Mouse (Mus musculus): ENCODE results near the gene Tmem161a. TPM values are rescaled to one million over a fixed set of nuclear protein-coding genes. Genes with fewer than 3 reads are reported as not detected.

Tmem161a gene
- polyA plus RNA-seq, 1 experiment from 2014 or later = 45.1 TPM

DNA sequence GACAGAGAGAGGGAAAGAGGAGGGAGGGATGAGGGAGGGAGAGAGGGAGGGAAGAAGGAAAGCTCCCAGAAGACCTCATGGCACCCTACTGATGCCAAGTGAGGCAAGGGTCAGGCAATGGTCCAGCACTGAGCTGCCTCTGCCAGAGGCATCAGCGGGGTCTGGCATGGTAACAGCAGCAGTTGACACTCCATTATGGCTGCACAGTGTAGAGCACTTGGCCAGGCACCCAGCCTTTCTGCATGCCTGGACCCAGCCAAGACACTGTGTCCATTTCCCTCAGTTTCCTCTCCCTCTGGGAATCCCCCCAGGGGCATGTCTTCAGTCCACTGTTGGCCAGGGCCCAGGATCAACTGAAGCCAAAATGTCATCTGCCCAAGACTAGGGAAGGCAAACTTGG is 44.4 kb downstream of the Tmem161a start:
- no peak for ATAC-seq (replicated peaks; ENCODE audit: low FRiP score)
- Histone ChIP-seq H3K4me1 (replicated peaks; ENCODE audit: control insufficient read depth, insufficient read depth, low read length) (peaks cover 2% of the 10 kb centered on the region; the same call in 1 of the 2 replicates), H3K4me2 (ENCODE audit: low read depth, low read length, severe bottlenecking) (no peak overlapping the region), H3K9ac (ENCODE audit: low read length) (no peak overlapping the region), H3K4me3 (ENCODE audit: low read depth, low read length) (no peak overlapping the region), H3K9me3 (ENCODE audit: control insufficient read depth, low read length) (no peaks in the 10 kb centered on the region), H3K36me3 (ENCODE audit: control insufficient read depth, insufficient read depth, low read length) (no peaks in the 10 kb centered on the region), H3K27me3 (ENCODE audit: control insufficient read depth, insufficient read depth, low read length) (no peaks in the 10 kb centered on the region; the same call in 1 of the 2 replicates), H3K27ac (ENCODE audit: low read depth, low read length) (no peak overlapping the region)
- no peak for DNase-seq (ENCODE audit: low spot score)
- 82% methylated on average over 1 of the region's 1 CpGs for WGBS

DNA sequence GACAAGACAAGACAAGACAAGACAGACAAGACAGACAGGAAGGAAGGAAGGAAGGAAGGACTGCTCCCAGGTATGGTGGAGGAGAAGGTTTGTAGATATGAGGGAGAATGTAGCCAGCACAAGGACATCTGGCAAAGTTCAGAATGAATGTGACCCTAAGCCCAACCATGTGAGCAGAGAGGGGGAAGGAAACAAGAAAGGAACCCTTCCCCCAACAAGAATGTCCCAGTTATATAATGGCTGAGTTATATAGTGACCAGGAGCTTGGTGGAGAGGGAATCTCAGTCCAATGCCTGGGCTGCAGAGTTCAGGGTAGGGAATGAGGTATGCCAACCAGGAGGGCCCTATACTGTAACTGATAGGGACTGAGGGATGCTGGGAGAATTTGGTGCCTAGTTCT is 45.3 kb downstream of the Tmem161a start:
- Histone ChIP-seq H3K4me3 (ENCODE audit: low read depth, low read length) (no peak overlapping the region), H3K27ac (ENCODE audit: low read depth, low read length) (no peak overlapping the region), H3K9me3 (ENCODE audit: control insufficient read depth, low read length) (no peaks in the 10 kb centered on the region), H3K4me1 (replicated peaks; ENCODE audit: control insufficient read depth, insufficient read depth, low read length) (no peaks in the 10 kb centered on the region), H3K4me2 (ENCODE audit: low read depth, low read length, severe bottlenecking) (no peak overlapping the region), H3K27me3 (ENCODE audit: control insufficient read depth, insufficient read depth, low read length) (no peaks in the 10 kb centered on the region), H3K9ac (ENCODE audit: low read length) (no peak overlapping the region), H3K36me3 (ENCODE audit: control insufficient read depth, insufficient read depth, low read length) (no peaks in the 10 kb centered on the region)
- ATAC-seq (replicated peaks; ENCODE audit: low FRiP score) = no peak
- no peak for DNase-seq (ENCODE audit: low spot score)

- ATAC-seq (replicated peaks; ENCODE audit: low FRiP score) (no peak), DNase-seq (ENCODE audit: low spot score) (no peak)
- no peaks in the 10 kb centered on the region for H3K27me3 ChIP-seq (ENCODE audit: control insufficient read depth, insufficient read depth, low read length)
- H3K9ac ChIP-seq (ENCODE audit: low read length) = no peak overlapping the region
- H3K9me3 ChIP-seq (ENCODE audit: control insufficient read depth, low read length) = no peaks in the 10 kb centered on the region
- no peaks in the 10 kb centered on the region for H3K36me3 ChIP-seq (ENCODE audit: control insufficient read depth, insufficient read depth, low read length)
- H3K27ac ChIP-seq (ENCODE audit: low read depth, low read length) = no peak overlapping the region
- no peaks in the 10 kb centered on the region for H3K4me1 ChIP-seq (replicated peaks; ENCODE audit: control insufficient read depth, insufficient read depth, low read length)
- no peak overlapping the region for H3K4me3 ChIP-seq (ENCODE audit: low read depth, low read length)
- no peak overlapping the region for H3K4me2 ChIP-seq (ENCODE audit: low read depth, low read length, severe bottlenecking)
- WGBS = 65% methylated on average over 5 of the region's 5 CpGs
Measured at GRCm38 (mm10) chr8:70219107-70219684, 47.0 kb downstream of the Tmem161a start.

DNA sequence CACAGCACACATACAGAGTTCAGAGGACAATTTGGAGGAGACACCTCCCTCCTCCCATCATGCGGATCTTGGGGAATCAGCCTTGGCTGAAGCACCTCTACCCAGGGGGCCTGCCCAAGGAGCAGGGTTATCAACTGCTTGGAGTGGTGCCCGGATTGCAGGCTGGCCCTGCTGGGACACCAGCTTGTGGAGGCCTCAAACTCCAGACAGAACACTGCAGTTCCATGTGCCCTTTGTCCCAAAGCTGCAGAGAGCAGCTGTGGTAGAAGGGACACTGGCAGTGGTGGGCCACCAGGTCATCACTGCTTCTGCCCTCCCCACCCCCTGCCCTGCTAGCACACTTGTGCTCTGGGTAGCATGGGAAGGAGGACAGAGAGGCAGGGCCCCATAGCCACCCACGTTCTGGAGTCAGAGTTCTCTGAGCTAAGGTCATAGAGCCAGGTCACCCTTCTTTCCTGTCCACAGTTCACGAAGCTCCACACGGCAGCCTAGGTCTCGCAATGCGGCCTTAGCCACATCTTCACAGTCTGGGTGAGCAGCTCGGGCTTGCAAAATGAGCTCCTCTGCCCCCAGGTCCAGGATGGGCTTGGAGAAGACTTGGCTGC is 48.2 kb downstream of the Tmem161a start:
- WGBS = 78% methylated on average over 8 of the region's 8 CpGs
- Histone ChIP-seq H3K9me3 (ENCODE audit: control insufficient read depth, low read length) (no peaks in the 10 kb centered on the region), H3K36me3 (ENCODE audit: control insufficient read depth, insufficient read depth, low read length) (no peaks in the 10 kb centered on the region), H3K9ac (ENCODE audit: low read length) (no peak overlapping the region), H3K4me2 (ENCODE audit: low read depth, low read length, severe bottlenecking) (no peak overlapping the region), H3K27ac (ENCODE audit: low read depth, low read length) (no peak overlapping the region), H3K4me3 (ENCODE audit: low read depth, low read length) (no peak overlapping the region), H3K4me1 (replicated peaks; ENCODE audit: control insufficient read depth, insufficient read depth, low read length) (no peaks in the 10 kb centered on the region), H3K27me3 (ENCODE audit: control insufficient read depth, insufficient read depth, low read length) (no peaks in the 10 kb centered on the region)
- DNase-seq (ENCODE audit: low spot score) (no peak), ATAC-seq (replicated peaks; ENCODE audit: low FRiP score) (no peak)

DNA sequence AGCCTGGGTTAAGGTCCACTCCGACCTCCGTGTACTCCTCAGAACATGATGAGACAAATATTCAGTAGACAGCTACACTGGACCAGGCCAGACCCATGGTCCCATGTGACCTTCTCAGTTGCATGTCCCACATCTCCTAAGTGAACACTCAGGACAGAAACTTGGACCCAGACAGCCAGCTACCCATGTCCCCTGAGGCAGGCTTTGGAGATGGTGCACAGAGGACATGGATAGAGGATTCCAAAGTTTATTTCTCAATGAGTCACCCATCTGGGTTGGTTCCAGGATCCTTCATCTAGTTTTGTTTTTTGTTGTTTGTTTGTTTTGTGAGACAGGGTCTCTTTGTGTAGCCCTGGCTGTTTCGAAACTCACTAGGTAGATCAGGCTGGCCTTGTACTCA is 48.8 kb downstream of the Tmem161a start:
- no peaks in the 10 kb centered on the region for H3K27me3 ChIP-seq (ENCODE audit: control insufficient read depth, insufficient read depth, low read length)
- H3K4me3 ChIP-seq (ENCODE audit: low read depth, low read length) = no peak overlapping the region
- no peaks in the 10 kb centered on the region for H3K4me1 ChIP-seq (replicated peaks; ENCODE audit: control insufficient read depth, insufficient read depth, low read length)
- no peak overlapping the region for H3K27ac ChIP-seq (ENCODE audit: low read depth, low read length)
- H3K4me2 ChIP-seq (ENCODE audit: low read depth, low read length, severe bottlenecking) = no peak overlapping the region
- no peak for ATAC-seq (replicated peaks; ENCODE audit: low FRiP score)
- DNase-seq (ENCODE audit: low spot score) = no peak
- 95% methylated on average over 3 of the region's 3 CpGs for WGBS
- no peak overlapping the region for H3K9ac ChIP-seq (ENCODE audit: low read length)
- H3K36me3 ChIP-seq (ENCODE audit: control insufficient read depth, insufficient read depth, low read length) = no peaks in the 10 kb centered on the region
- no peaks in the 10 kb centered on the region for H3K9me3 ChIP-seq (ENCODE audit: control insufficient read depth, low read length)

DNA sequence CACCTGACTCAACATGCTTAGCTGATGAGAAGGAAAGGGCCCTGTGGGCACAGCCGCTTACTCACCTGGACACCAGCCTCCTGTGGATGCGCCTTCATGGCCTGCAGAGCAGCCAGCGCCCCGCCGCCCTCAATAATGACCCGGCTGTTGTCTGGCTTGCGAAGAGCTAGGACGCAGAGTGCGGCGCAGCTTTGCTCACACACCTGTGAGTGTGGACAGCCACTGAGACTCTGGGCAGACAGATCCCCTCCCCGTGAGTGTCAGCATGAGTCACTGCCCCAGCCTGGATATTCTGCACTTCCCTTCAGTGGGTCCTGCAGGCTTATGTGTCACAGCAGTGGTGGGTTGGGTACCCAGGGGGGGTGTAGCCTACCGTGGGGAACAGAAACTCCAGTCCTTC is 49.9 kb downstream of the Tmem161a start:
- Histone ChIP-seq H3K27me3 (ENCODE audit: control insufficient read depth, insufficient read depth, low read length) (no peaks in the 10 kb centered on the region), H3K4me2 (ENCODE audit: low read depth, low read length, severe bottlenecking) (no peak overlapping the region), H3K4me3 (ENCODE audit: low read depth, low read length) (no peak overlapping the region), H3K9ac (ENCODE audit: low read length) (no peak overlapping the region), H3K4me1 (replicated peaks; ENCODE audit: control insufficient read depth, insufficient read depth, low read length) (no peaks in the 10 kb centered on the region), H3K36me3 (ENCODE audit: control insufficient read depth, insufficient read depth, low read length) (no peaks in the 10 kb centered on the region), H3K9me3 (ENCODE audit: control insufficient read depth, low read length) (no peaks in the 10 kb centered on the region), H3K27ac (ENCODE audit: low read depth, low read length) (no peak overlapping the region)
- 96% methylated on average over 12 of the region's 12 CpGs for WGBS
- ATAC-seq (replicated peaks; ENCODE audit: low FRiP score) (no peak), DNase-seq (ENCODE audit: low spot score) (no peak)

DNA sequence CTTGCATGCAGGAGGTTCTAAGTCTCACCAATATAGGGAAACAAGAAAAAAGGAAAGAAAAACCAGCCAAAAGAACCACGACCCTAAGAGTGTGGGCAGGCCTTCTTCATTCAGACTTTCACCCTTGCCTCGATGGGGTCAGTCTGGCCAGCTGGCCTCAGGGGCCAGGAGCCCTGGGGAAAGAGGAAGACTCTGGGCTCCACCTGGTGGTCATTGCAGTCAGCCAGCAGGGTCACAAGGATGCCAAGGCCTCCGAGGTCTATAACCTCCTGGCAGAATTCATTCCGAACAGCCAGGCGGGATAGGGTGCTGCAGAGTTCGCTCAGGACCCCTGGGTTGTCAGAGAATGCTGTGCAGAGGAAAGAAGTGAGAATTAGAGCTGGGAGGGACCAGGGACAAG is 51.2 kb downstream of the Tmem161a start:
- no peak for DNase-seq (ENCODE audit: low spot score)
- 54% methylated on average over 6 of the region's 6 CpGs for WGBS
- no peak for ATAC-seq (replicated peaks; ENCODE audit: low FRiP score)

DNA sequence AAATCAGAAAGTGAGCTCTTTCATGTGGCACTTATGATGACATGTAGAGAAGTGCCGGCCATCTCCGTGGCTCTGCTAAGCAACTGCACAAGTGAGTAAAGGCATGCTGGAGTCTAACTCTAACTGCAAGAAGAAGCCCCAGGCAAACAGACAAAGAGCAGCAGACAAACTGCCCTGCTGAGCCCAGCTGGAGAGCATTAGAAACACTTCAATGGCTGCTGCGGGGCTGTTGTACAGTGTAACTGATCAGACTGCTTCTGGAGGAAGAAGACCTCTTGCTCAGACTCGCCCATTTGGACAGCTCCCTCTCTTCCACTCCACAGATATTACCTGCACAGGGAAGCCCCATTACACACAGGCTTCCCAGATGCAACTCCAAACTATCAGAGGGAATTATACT is 55.8 kb downstream of the Tmem161a start:
- Histone ChIP-seq H3K9me3 (ENCODE audit: control insufficient read depth, low read length) (no peaks in the 10 kb centered on the region), H3K4me2 (ENCODE audit: low read depth, low read length, severe bottlenecking) (no peak overlapping the region), H3K4me3 (ENCODE audit: low read depth, low read length) (no peak overlapping the region), H3K27ac (ENCODE audit: low read depth, low read length) (no peak overlapping the region), H3K36me3 (ENCODE audit: control insufficient read depth, insufficient read depth, low read length) (no peaks in the 10 kb centered on the region; the same call in 1 of the 2 replicates), H3K4me1 (replicated peaks; ENCODE audit: control insufficient read depth, insufficient read depth, low read length) (no peaks in the 10 kb centered on the region), H3K27me3 (ENCODE audit: control insufficient read depth, insufficient read depth, low read length) (no peaks in the 10 kb centered on the region), H3K9ac (ENCODE audit: low read length) (no peak overlapping the region)
- DNase-seq (ENCODE audit: low spot score) = no peak
- WGBS = 32% methylated on average over 4 of the region's 4 CpGs
- no peak for ATAC-seq (replicated peaks; ENCODE audit: low FRiP score)

More for the DNA sequence above, 51.2 kb downstream of the Tmem161a start:
- Histone ChIP-seq H3K9ac (ENCODE audit: low read length) (no peak overlapping the region), H3K36me3 (ENCODE audit: control insufficient read depth, insufficient read depth, low read length) (no peaks in the 10 kb centered on the region), H3K4me2 (ENCODE audit: low read depth, low read length, severe bottlenecking) (no peak overlapping the region), H3K27me3 (ENCODE audit: control insufficient read depth, insufficient read depth, low read length) (no peaks in the 10 kb centered on the region), H3K27ac (ENCODE audit: low read depth, low read length) (no peak overlapping the region), H3K9me3 (ENCODE audit: control insufficient read depth, low read length) (no peaks in the 10 kb centered on the region), H3K4me3 (ENCODE audit: low read depth, low read length) (no peak overlapping the region), H3K4me1 (replicated peaks; ENCODE audit: control insufficient read depth, insufficient read depth, low read length) (no peaks in the 10 kb centered on the region)

- Histone ChIP-seq H3K27me3 (ENCODE audit: control insufficient read depth, insufficient read depth, low read length) (no peaks in the 10 kb centered on the region), H3K27ac (ENCODE audit: low read depth, low read length) (no peak overlapping the region), H3K9me3 (ENCODE audit: control insufficient read depth, low read length) (no peaks in the 10 kb centered on the region), H3K4me3 (ENCODE audit: low read depth, low read length) (no peak overlapping the region), H3K36me3 (ENCODE audit: control insufficient read depth, insufficient read depth, low read length) (no peaks in the 10 kb centered on the region; the same call in 1 of the 2 replicates), H3K9ac (ENCODE audit: low read length) (no peak overlapping the region), H3K4me2 (ENCODE audit: low read depth, low read length, severe bottlenecking) (no peak overlapping the region), H3K4me1 (replicated peaks; ENCODE audit: control insufficient read depth, insufficient read depth, low read length) (peaks cover 10% of the 10 kb centered on the region)
- WGBS = 91% methylated on average over 9 of the region's 9 CpGs
- DNase-seq (ENCODE audit: low spot score) (no peak), ATAC-seq (replicated peaks; ENCODE audit: low FRiP score) (no peak)
Measured at GRCm38 (mm10) chr8:70230837-70231236, 58.7 kb downstream of the Tmem161a start.

Measured in forebrain, embryonic 11.5 days (tissue).